Mouse (Mus musculus): ENCODE measurements around the gene Cpsf2.

DNA sequence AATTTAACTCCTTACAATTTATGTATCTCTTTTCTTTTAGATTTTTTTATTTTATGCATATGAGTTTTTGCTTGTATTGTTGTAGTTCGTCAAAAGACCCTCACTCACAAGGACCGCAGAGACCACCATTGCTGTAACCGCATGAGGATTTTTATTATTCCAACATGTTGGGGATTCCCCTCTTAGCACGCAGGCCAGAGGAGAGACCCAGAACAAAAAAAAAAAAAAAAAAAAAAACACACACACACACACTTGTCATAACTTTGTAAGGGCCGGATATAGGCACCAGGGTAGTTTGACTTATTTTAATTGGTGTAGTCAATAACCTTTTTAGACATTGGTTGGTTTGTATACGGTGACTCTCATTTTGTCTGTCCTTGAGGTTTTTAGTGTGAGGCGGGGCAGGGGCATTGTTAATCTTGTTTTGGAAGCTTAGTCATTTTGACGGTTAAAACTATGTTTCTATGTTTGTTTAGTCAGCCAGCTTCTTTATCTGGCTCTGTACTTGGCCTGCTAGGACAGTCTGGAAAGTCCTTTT, 3.5 kb downstream of the Cpsf2 start:
- TF ChIP-seq CTCF (IDR thresholded peaks at IDR 0.05; ENCODE audit: low read depth, low read length) (no peak), GATA1 (IDR thresholded peaks at IDR 0.05; ENCODE audit: borderline replicate concordance, low read length) (no peak)

Measured in G1E (cell line).